Mouse (Mus musculus) retina, embryonic 14.5 days (tissue): ENCODE data around the gene Wbp2.
"Not testable (repeated sequence)": the region's sequence is repeated elsewhere in the genome, so short reads cannot be mapped to it uniquely, and the experiment has no call there.

Experiments used
- DNase-seq: peaks from one replicate; pipeline ENCODE4 v3.0.0-alpha.2; 2015; ENCODE audit warnings: low spot score

The Wbp2 gene

GRCm38 (mm10) chr11:116109441-116110081, 22.8 kb upstream of the Wbp2 start:
- peak; percentile 37 for DNase-seq

- no peak for DNase-seq
Measured at GRCm38 (mm10) chr11:116108464-116109137, 21.8 kb upstream of the Wbp2 start.

- no peak for DNase-seq
Measured at GRCm38 (mm10) chr11:116107777-116108285, 21.0 kb upstream of the Wbp2 start.

GRCm38 (mm10) chr11:116106963-116107776, 20.4 kb upstream of the Wbp2 start:
- DNase-seq: peak; percentile 57

- DNase-seq: peak; percentile 57
Measured at GRCm38 (mm10) chr11:116106154-116106962, 19.6 kb upstream of the Wbp2 start.

- no peak for DNase-seq
Measured at GRCm38 (mm10) chr11:116105065-116105464, 18.3 kb upstream of the Wbp2 start.

GRCm38 (mm10) chr11:116104006-116104646, 17.3 kb upstream of the Wbp2 start:
- DNase-seq: peak; percentile 49

- no peak for DNase-seq
Measured at GRCm38 (mm10) chr11:116103572-116103971, 16.8 kb upstream of the Wbp2 start.

GRCm38 (mm10) chr11:116102472-116102871, 15.7 kb upstream of the Wbp2 start:
- no peak for DNase-seq

GRCm38 (mm10) chr11:116101931-116102381, 15.2 kb upstream of the Wbp2 start:
- peak; percentile 28 for DNase-seq

- no peak for DNase-seq
Measured at GRCm38 (mm10) chr11:116100839-116101238, 14.0 kb upstream of the Wbp2 start.

- no peak for DNase-seq
Measured at GRCm38 (mm10) chr11:116100385-116100784, 13.6 kb upstream of the Wbp2 start.

- no peak for DNase-seq
Measured at GRCm38 (mm10) chr11:116099462-116099861, 12.7 kb upstream of the Wbp2 start.

GRCm38 (mm10) chr11:116098711-116099460, 12.1 kb upstream of the Wbp2 start:
- DNase-seq: no peak

GRCm38 (mm10) chr11:116096213-116097108, 9.7 kb upstream of the Wbp2 start:
- peak; percentile 61 for DNase-seq

GRCm38 (mm10) chr11:116095573-116095972, 8.8 kb upstream of the Wbp2 start:
- DNase-seq: no peak

- no peak for DNase-seq
Measured at GRCm38 (mm10) chr11:116093771-116094565, 7.2 kb upstream of the Wbp2 start.

GRCm38 (mm10) chr11:116092959-116093358, 6.2 kb upstream of the Wbp2 start:
- not testable (repeated sequence) for DNase-seq

- no peak for DNase-seq
Measured at GRCm38 (mm10) chr11:116091591-116091990, 4.8 kb upstream of the Wbp2 start.
